Mouse (Mus musculus) brain, adult 2 months (tissue): ENCODE data around the gene Tff3.

Source experiments
- DNase-seq: peaks from one replicate; pipeline ENCODE4 v3.0.0; 2011; ENCODE audit warnings: low read depth, low spot score

Tff3 gene

DNA sequence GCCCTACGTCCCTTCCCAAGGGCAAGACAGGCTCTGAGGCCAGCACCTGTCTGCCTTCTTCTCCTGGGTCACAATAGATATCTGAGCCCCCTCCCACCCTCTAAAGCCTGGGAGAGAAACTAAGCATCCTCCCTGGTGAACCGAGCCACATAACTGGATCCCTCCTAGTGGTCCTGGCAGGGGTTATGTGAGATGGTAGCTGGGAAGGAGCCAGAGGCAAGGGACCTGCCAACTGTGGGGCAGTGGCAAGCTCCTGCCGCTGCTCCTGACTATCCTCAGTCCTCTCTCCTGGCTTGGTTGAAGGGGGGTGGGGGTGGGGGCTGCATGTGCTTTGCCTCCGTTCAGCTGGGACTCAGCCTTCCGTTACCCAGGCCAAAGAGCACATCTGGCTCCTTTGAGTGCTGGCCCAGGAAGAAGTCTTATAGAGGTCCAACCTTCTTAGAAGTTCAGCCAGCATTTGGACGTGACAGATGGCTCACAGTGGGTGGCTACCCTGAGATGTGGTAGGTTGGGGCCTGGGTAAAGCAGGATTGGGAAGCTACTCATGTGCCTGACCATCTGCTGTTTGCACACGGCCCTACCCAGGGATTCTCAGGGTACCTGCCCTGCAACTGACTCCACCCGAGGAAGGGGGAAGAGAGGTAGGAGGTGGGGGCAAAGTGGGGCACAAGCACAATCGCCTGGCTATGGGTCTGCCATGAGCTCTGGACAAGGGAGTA, 3.7 kb downstream of the Tff3 start:
- DNase-seq, result peak; percentile 99

DNA sequence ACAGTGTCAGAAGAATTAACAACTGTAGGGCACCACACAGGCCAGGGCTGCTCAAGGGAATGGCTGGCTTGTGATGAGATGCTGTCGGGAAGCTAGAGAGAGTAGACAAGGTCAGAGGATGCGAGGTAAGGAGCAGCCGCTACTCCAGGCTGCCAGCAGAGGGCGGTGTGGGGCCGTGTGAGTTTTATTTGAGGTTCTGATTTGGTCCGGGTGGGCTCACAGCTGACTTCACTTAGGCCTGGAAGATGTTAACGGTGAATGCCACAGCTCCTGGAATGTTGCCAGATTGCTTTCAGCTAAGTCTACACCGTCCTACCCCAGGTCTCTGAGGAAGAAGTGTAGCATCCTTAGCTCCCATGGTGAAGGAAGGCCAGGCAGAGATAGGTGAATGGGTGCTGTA, 7.5 kb downstream of the Tff3 start:
- peak; percentile 76 for DNase-seq

DNA sequence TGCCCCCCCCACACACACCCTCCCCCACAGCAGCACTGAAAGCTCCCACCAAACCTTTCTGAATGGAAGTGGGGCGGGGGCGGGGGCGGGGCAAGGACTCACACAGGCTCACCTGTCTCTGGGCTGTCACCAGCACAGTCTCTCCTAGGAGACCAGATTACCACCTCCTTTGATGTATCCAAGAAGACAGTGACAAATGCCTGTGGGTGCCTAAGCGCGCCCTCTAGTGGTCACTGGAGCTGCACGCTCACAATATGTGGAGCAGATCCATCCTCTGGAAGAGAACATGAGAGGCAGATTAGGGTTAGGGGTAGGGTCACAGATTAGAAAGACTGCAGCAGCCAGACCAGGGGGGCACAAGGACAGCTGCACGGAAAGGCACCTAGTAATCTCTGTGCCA, 10.0 kb downstream of the Tff3 start:
- peak; percentile 88 for DNase-seq

DNA sequence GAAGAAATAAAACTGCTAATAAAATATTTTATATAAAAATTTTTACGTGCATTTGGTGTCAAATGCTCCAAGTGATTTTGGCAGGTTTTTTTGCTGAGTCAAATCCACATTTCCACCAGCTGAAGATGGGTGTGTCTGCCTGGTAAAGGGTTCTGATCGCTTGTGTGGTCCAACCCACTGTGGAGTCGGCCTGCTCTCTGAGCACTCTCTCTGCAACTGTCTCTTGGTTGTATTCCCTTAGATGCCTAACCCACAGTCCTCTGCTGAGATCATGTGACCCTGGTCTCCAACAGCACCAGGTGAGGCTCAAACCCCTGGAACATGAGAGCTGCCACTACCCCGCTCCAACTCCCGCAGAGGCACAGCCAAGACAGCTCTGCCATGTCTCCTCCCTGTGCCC, 11.5 kb downstream of the Tff3 start:
- DNase-seq, result no peak

DNA sequence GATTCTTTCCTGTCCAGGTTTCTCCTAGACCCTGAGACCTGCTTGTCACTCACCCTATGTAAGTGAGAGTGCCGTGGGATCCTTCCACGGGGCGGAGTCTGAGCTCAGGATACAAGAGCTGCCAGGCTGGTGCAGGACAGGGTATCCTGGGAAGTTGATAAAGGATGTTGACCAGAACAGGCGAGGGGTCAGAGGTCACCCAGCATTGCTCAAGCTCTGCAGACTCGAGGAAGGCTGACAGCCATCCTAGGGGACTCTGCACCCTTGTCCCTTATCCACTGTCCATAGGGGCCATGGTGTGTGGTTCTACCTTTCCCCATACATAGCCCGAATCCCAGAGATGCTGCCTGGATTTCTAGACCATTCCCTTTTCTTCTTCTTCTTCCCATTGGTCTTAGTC, 13.4 kb downstream of the Tff3 start:
- DNase-seq, result no peak

DNA sequence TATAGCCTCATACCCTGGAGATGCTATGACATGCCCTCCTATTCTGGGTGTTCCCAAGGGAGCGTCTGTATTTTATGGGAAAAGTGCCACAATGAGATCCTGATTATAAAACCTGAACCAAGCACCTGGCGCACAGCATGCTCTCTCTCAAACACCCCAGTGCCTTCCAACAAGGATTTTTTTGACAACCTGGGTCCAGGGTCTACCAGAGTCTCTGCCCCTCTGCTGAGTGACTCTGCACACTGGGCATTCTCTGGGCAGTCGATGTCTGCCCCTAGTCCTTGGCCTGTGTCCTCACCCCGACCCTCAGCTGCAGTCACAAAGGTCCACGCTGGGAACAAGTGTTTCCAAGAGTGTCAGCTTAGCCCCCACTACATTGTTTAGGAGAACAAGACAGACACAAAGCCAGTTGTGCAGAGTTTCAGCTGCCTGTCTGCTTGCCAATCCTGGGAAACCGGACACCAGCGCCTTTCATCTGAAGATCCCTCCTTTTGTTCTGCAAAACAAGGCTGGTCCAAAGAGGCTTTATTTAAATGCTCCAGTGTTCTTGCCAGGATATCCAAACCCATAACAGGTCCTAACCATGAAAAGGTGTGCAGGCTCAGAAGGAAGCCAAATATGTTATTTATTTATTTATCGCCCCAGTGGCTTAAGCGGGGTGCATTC, 16.1 kb downstream of the Tff3 start:
- peak; percentile 85 for DNase-seq

DNA sequence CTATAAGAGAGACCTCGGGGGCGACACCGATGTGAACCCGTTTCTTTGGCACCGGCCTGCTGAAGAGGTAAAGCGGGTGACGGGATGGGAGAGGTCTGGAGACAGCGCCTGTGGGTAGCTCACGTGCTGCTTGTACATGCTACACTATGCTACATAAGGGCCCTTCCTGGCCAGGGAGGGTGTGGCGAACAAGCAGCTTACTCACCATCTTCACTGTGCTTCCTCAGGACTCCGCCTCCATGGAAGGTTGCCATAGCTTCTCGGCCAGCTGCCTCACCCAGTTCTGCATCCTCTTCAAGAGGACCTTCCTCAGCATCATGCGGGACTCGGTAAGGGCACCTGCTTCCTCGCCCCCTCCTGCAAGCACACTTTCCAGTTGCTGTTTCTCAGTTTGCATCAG, 21.1 kb downstream of the Tff3 start:
- DNase-seq, result peak; percentile 58

DNA sequence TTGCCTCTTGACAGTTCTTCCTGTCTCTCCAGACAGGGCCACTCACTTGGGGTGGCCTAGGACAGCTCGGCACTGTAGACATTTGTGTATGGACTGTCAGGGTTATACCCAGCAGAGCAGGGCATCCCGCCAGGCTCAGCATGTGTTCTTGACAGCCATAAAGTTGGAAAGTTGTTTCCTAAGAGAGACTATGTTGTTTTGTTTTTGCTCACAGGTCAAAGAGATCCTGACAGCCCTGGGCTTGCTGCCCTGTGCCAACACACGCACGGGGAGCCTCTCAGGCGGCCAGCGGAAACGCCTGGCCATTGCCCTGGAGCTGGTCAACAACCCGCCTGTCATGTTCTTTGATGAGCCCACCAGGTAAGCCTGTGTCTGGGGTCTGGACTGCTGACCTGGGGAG, 25.6 kb downstream of the Tff3 start:
- DNase-seq, result no peak

DNA sequence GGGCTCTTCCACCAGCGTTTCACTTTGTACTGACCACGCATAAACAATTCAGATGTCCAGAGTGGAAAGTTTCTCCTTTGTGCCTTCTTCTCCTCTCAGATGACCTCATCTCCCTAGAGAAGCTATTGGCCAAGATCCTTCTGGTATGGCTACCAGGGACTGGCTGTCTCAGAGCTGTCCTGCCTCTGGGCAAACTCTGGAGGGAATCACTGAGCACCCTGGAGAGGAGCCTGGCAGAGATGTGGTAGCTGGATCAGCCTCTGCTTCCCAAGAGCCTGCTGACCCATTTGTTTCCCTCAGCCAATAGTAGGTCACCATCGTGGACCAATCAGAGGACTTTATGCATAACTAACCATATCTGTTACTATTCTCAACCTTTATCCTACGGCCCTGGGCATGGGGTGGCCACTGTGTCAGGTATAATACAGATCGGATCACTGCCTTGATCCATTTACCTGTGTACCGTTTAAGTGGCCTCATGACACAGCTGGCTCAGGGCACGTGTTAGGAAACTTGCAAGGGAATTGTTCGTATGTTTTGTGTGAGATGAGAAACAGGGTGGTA, 26.4 kb downstream of the Tff3 start:
- DNase-seq, result no peak

DNA sequence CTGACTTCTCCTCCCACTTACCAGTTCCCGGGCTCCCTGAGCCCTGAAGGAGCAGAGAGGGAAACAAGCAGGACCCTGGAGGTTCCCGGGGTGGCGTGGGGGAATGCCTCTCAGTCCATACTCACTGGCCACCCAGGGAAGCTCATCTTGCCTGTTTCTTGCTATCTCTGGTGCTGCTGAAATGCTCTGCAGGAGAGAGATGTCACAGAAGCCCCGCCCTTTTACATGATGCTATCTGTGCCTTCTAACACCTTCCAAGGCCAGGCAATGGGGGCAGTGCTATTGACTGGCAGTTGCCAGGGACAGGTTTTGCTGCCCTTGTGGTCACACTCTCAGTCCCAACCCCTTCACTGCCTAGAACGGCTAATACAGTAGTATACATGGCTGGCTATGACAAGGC, 30.7 kb downstream of the Tff3 start:
- DNase-seq, result no peak

DNA sequence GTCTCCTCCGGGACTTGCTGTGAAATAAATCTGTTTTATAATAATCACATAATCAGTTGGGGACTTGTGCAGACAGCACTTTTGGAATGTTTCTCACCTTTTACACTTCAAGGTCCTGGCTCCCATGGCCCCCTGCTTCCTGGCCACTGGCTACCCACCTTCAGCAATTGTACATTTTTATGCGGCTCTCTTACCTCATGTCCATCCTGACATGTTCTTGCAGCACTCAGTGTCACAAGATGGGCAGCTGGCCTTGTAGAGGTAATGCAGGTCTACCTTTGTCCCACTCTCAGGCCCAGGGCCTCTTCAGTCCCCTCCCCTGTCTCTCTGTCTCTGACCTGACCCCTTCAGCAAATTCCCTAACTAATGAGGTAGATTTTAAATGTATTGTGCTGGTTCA, 32.6 kb downstream of the Tff3 start:
- no peak for DNase-seq

DNA sequence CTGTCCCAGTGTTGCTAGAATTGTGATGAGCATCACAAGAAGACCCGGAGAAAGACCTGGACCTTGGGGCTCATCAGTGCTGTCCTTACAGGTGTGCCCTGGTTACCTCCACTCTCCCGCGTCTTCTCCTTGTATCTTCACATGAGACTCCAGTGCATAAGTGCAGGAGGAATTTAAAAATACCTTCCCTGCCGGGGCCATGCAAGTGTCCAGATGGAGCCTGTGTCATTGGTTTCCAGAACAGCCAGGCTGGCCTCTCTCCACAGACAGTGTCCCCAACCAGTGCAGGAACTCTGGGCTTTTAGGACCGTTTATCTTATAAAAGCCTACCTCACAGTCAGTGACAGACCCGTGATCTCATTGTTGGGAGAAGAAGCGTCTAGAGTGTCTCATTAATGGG, 33.9 kb downstream of the Tff3 start:
- peak; percentile 55 for DNase-seq

DNA sequence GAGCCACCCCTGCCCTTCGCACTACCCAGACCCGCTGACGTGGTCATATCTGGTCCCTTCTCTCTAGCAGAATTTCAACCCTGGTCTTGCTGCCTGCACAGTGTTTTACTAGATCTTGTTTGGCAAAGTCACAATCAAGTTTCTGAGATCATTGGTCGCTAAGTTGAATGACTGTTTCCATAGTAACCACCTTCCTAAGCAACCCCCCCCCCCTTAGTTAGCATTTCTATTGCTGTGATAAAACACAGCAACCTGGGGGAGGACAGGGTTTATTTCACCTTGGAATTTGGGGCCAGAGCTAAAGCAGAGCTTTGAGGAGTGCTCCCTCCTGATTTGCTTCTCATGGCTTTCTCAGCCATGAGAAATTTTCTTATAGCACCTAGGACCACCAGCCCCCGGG, 34.7 kb downstream of the Tff3 start:
- no peak for DNase-seq

DNA sequence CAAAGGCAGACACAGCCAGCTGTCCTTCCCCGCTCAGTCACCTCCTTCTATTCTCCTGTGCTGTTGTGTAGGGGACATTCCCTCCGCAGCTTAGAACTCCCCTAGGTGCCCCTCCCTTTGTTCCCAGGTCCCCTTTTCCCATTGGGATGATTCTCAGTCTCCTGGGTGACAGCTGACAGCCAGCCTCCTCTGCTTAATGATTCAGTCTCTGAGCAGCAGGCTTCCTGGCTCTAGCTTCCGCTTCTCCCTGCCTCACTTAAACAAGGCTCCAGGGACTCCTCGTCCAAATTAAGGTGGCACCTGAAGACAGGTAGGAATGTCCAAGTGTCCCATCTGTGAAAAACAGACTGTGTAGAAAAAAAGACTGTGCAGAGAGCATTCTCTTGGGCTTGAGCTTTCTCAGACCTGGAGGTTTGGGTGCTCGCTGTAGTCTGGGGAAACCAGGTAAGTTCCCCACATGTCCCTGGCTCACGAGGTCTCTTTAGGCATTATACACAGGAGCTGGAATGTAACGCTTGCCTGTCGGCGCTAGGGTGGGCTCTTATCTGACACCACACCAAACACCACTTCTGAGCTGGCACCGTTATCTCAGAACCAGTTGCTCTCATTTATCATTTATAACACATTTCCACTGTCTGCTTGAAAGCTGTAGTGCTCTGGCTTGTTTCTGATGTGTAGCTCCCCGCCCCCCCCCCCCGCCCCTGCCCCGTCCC, 38.3 kb downstream of the Tff3 start:
- peak; percentile 56 for DNase-seq

DNA sequence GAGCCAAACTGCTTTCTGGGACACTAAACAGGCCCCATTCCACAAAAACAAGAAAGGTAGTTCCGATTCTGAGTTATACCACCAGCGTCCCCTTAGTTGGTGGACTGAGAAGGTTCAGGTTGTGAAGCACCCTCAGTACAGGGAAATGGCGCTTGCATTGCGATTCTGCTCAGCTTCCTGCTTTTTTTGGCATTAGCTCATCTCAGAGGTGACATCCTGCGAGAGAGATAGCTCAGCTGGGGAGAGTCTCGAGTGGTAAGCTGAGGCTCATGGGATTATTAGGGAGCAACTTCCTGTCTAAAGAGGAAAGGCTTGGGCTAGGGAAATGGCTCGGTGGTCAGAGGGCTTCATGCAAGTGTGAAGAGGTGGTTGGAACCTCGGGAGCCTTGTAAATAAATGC, 39.6 kb downstream of the Tff3 start:
- no peak for DNase-seq

DNA sequence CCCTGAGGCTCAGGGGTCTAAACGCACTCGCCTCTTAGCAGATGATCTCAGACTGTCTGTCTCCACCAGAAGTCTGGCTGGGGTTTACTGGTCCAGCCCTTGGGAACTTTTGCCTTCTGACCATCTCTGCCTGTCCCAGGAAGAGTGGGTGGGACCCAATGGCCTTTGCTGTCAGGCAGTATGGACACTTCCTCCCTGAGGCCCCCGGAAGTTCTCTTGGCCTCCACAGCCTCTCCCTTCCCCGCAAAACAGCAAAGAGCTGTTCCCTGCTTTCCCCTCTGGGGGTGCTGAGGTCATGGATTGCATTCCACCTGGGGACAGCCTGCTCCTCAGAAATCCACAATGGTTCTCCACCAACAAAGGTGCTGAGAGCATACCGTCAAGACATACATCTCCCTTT, 40.7 kb downstream of the Tff3 start:
- DNase-seq, result no peak

DNA sequence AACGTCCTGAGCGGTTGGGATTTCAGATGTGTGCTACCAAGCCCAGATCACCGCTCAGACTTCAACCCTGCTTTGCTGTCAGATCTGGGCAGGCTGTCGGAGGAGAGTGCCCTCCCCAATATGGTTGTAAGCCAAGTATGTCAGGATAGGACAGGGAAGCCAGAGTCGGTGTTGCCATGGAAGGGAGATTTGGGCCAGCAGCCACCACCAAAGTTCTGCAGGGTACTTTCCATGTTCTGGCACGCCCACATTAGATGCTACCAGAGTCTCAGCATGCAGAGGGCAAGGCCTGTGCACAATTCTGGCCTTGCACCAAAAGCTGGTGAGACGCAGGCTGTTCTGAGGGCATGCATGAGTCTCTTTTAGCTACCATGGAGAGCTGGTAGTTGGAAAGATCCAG, 43.2 kb downstream of the Tff3 start:
- peak; percentile 67 for DNase-seq

DNA sequence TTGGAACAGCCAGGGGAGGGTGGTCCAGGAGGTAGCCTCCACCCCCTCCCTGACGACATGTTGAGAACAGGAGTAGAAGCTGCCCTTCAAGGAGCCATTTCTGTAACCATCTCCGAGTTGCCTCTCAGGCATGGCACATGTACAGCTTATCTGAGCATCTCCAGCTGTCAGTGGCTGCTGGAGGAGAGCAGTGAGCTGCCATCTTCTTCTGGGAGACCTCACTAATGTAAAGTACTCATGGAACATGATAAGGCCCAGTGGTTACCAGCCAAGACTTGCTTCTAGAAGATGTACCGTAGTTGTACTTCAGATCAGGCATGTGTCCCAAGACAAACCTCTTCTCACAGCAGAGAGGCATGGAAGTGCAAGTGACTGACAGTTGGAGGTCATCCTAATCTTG, 43.9 kb downstream of the Tff3 start:
- no peak for DNase-seq

DNA sequence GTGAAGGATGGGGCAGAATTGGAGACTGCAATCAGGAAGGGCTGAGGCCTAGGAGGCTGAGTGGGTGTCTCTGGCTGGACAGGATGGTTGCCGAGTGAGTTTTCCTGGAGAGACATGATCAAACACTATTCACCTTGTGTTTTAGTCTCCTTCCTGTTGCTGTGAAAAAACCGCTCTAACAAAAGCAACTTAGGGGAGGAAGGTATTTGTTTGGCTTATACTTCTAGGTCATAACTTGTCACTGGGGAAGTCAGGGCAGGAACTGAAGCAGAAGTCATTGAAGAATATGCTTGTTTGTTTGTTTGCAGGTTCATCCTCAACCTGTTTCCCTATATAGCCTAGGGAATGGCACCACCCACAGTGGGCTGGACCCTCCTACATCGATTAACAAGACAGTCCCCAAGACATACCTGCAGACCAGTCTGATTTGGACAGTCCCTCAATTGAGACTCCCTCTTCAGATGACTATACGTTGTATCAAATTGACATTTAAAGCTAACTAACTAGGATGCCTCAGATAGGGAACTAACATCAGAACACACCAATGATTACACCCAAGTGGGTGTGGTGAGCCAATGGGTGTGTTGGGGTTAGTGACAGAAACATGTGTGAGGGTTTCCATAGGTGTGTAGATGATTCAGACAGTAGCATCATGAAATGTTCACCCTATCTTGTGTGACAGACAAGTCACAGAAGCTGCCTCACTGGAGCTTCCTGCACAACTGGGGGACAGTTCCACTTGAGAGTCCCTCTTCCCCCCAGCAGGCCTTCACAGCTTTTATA, 47.0 kb downstream of the Tff3 start:
- DNase-seq, result no peak

DNA sequence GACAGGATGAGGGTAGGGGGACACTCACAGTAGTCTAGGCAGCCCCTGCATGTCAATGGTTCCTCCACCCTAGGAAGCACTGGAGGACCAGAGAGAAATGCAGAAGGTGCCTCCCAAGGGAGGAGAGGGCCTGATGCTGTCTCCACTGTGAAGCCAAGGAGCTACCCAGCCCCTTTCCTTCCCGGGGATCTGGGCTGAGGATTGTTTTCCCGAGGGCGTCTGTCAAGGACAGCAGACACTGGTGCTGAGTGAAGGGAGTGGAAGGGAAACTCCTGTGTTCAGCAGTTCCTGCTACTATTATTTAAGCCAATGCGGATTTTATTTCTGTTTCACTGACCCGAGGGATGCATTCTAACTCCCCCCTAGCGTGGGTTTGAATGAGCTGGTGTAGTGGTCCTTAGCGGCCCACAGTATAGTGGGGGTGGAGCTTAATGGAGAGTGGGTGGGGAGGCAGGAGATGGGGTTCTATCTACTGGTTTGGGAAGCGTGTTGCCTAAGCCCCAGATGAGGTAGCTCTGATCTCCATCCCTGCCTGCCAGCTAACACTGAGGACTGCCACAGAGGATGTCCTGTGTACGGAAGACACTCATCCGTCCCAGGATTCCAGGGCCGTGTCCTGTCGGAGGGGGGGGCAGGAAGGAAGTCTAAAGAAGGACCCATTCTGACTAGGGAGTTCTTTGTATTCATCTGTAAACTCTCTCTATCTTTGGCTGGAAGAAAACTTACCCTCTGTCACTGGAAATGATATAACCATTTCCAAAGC, 50.2 kb downstream of the Tff3 start:
- no peak for DNase-seq

DNA sequence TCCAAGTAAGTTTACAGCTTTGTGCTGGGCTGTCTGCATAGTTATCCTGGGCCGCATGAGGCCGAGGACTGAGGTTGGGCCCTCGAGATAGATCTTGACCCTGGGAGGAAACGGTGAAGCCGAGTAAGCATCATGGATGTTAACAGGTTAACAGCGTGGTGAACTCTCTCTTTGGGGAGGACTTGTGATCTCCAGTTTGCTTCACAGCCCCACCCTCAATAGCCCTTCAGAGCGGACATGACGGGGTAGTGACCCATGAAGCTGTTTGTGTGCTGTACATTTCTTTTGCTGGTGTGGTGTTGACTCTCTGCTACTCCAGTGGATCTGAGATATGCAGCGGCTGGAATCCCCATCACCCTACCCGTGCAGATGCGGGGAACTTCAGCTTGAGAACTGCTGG, 50.9 kb downstream of the Tff3 start:
- no peak for DNase-seq
